Mouse (Mus musculus) gastrocnemius, postnatal 25 days (tissue): Measurements from ENCODE around the gene Nup107. TPM values are rescaled to one million over a fixed set of nuclear protein-coding genes. Genes with fewer than 3 reads are reported as not detected.
A peak's percentile ranks its signal among the peaks of the same experiment; 100 is the strongest.
"Not testable (repeated sequence)": the region's sequence is repeated elsewhere in the genome, so short reads cannot be mapped to it uniquely, and the experiment has no call there.

Experiments used
- DNase-seq: peaks from one replicate; pipeline ENCODE4 v3.0.0; 2022
- total RNA-seq, 2 experiments: library from RNA; stranded (reverse); gene quantifications; 1 replicate in 1 of 2; 2 replicates in 1 of 2; pipeline ENCODE4 v1.2.3; 2021

The Nup107 gene
- total RNA-seq, 2 experiments from 2014 or later, result 6.0 TPM

DNA sequence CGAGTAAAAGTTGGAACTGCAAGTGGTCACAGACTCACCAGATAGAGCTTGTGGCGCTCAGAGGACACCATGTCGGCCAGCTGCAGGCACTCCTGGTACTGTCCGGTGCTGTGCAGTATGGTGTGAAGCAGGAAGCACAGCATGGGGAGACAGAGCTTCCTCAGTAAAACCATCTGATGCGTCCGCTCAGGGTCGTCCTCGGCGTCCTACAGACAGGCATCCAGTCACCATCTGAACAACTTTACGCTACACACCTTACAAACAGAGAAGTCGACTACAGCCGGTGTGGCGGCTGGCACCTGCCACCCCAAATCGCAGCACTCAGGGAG lies 41.3 kb downstream of the Nup107 start:
- DNase-seq, result no peak

GRCm38 (mm10) chr10:117750529-117751281 lies 41.8 kb downstream of the Nup107 start:
- no peak for DNase-seq

DNA sequence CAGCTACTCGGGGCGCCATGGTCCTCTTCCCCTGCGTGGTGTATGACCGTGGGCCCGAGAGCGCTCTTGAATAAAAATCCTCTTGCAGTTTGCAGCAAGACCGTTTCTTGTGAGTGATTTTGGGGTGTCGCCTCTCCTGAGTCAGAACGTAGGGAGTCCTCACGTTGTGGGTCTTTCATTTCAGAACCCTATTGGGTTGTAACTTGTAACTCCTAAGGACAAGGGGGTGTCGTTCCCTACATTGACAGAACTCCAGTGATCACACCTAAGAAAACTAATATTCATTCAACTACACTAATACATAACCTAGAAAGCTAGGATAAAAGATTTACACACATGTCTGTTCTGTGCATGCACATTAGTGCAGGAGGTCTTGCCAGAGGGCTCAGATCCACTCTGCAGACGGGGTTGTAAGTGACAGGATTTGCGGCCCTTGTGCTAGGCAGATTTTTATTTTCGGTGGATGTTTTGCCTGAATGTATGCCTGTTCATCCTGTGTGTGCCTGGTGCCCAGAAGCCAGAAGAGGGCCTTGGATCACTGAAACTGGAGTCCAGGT lies 42.6 kb downstream of the Nup107 start:
- no peak for DNase-seq

GRCm38 (mm10) chr10:117749050-117749686 lies 43.3 kb downstream of the Nup107 start:
- DNase-seq, result no peak

- DNase-seq, result no peak
Measured at GRCm38 (mm10) chr10:117748276-117749049, 44.0 kb downstream of the Nup107 start.

DNA sequence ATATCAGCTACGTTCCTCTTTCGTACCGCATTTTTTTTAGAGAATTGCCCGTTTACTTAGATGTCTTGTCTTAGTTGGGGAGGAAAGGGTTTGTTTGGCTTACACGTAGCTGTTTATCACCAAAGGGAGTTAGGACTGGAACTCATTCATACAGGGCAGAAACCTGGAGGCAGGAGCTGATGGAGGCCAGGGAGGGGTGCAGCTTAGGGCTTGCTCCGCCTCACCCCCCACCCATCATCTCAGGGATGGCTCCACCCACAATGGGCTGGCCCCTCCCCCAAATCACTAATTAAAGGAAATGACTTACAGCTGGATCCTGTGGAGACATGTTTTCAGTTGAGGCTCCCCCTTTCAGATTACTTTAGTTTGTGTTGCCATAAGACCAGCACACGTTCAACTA lies 44.8 kb downstream of the Nup107 start:
- no peak for DNase-seq

- peak; percentile 97 for DNase-seq
Measured at GRCm38 (mm10) chr10:117746297-117746883, 46.1 kb downstream of the Nup107 start, which contains the start of gene Slc35e3. Gene Slc35e3, minus strand, starts transcription at chr10:117746365.

DNA sequence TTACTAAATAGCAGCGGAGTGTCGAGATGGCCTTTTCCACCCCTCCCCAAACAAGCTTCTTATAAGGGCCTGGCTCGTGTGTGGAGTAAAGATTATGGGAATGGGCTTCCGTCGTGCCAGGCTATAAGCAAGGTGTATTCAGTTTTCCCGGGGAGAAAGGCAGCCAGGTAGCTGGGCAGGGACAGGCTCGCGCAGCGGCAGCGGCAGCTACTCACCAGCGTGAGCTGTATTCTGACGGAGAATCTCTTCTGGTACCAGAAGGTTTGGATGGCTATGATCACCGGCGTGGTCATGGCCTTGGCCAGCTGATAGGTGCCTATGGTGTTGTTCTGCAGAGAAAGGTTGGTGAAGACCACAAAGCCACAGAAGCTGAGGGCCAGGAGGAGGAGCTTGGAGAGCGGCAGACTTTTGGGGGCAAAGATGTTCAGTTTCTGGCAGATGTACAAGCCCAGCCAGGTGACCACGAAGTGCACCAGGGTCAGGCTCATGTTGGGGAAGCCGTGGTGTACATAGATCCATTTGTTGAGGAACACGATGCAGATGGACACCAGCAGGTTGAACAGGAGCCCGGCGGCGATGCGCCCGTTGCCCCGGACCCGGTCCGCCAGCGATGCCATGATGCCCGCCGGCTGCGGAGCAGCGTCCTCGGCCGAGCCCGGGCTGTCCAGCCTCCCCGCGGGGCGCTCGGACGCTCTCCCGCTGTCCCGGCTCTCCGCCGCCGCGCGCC lies 46.8 kb downstream of the Nup107 start:
- DNase-seq, result not testable (repeated sequence)

GRCm38 (mm10) chr10:117743917-117744316 lies 48.6 kb downstream of the Nup107 start:
- no peak for DNase-seq

- DNase-seq, result no peak
Measured at GRCm38 (mm10) chr10:117743182-117743581, 49.3 kb downstream of the Nup107 start.

- DNase-seq, result no peak
Measured at GRCm38 (mm10) chr10:117742618-117743017, 49.9 kb downstream of the Nup107 start.

DNA sequence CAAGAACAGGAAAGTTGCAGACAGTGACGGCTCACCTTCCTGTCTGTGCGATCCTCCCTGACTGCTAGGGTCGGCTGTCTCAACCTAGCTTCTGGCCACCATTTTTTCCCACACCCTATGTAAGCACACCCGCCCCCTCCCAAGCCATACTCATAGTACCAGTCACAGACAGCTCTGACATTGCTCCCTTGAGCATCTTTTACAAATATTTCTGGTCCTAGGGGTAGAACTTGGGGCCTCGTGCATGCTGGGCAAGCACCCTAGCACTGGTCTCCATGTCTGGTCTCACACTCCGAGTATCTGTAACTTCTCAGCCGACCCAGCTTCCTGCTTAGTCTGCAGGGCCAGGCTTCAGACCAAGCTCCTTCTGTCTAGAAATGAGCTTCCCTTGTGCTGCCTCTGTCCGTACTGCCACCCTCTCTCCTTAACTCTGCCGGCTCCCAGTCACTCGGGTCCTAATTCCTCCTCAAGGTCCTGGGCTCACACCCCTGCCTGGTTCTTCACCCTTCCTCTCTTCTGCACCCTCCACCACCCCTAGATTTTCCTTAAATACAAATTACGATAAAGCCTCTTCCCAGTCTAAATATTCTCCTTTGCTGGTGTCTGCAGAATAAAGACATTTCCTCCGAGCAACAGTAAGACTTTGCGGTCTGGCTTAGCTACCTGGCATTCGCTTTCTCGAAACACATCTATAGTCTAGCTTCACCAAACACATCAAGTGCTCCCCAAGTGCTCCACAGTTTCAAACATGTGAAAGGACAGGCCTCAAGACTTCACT lies 50.6 kb downstream of the Nup107 start:
- DNase-seq, result no peak

- no peak for DNase-seq
Measured at GRCm38 (mm10) chr10:117740921-117741320, 51.6 kb downstream of the Nup107 start.

DNA sequence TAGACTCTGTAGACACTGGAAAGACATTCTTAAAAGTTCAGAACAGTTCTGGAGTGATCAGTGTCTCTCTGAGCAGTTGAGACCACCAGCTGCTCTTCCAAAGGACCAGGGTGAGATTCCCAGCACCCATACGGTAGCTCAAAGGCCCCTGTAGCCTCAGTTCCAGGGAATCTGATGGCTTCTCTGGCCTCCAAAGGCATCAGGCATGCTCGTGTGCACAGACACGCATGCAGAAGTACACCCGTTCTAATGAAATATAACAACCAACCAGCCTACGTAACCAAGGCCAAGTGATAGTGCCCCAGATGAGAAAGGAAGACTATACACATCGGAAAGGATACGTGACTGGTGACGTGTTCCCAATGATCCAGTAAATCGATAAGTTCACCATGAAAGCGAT lies 52.3 kb downstream of the Nup107 start:
- DNase-seq, result no peak

- no peak for DNase-seq
Measured at GRCm38 (mm10) chr10:117739648-117739948, 52.9 kb downstream of the Nup107 start.

GRCm38 (mm10) chr10:117738928-117739647 lies 53.4 kb downstream of the Nup107 start:
- no peak for DNase-seq

GRCm38 (mm10) chr10:117738140-117738921 lies 54.2 kb downstream of the Nup107 start:
- no peak for DNase-seq

- not testable (repeated sequence) for DNase-seq
Measured at GRCm38 (mm10) chr10:117737498-117737897, 55.0 kb downstream of the Nup107 start.

GRCm38 (mm10) chr10:117737075-117737474 lies 55.4 kb downstream of the Nup107 start:
- DNase-seq, result no peak

- DNase-seq, result no peak
Measured at GRCm38 (mm10) chr10:117736573-117736972, 55.9 kb downstream of the Nup107 start.
